Mouse (Mus musculus) myocyte (in vitro differentiated cells): ENCODE data around the gene Stk10. TPM values are rescaled to one million over a fixed set of nuclear protein-coding genes. Genes with fewer than 3 reads are reported as not detected.

Source experiments
- H3K27me3 ChIP-seq: one replicate; pipeline ENCODE4 v1.6.1; 2011; ENCODE audit not compliant: control insufficient read depth, insufficient read depth, insufficient read length
- H3K36me3 ChIP-seq: one replicate; pipeline ENCODE4 v1.6.1; 2011; ENCODE audit not compliant: control insufficient read depth, insufficient read depth
- H3K4me2 ChIP-seq: one replicate; pipeline ENCODE4 v1.6.1; 2011; ENCODE audit warnings: low read depth, control low read depth
- H3K4me3 ChIP-seq: one replicate; pipeline ENCODE4 v1.5.1; 2011; ENCODE audit warnings: mild to moderate bottlenecking, control low read depth, moderate library complexity
- H3K79me2 ChIP-seq: one replicate; pipeline ENCODE4 v1.6.1; 2011; ENCODE audit not compliant: control insufficient read depth, insufficient read depth
- H3ac ChIP-seq: one replicate; pipeline ENCODE4 v1.6.1; 2011; ENCODE audit not compliant: control insufficient read depth, insufficient read length
- CEBPB ChIP-seq: IDR thresholded peaks from 2 replicates; pipeline ENCODE4 v1.6.1; 2011; ENCODE audit warnings: mild to moderate bottlenecking, moderate library complexity; ENCODE audit not compliant: poor library complexity, insufficient read depth, severe bottlenecking
- E2F4 ChIP-seq: IDR thresholded peaks from one replicate; pipeline ENCODE4 v1.6.1; 2011; ENCODE audit warnings: mild to moderate bottlenecking, control low read depth, moderate library complexity; ENCODE audit not compliant: insufficient read depth
- MAX ChIP-seq: IDR thresholded peaks from one replicate; pipeline ENCODE4 v1.6.1; 2011; ENCODE audit warnings: low read depth, mild to moderate bottlenecking, control low read depth
- MYOD1 ChIP-seq, 3 experiments: IDR thresholded peaks; one replicate each; pipeline ENCODE4 v1.6.1; 2011; ENCODE audit warnings: control low read depth in 2 of 3, low read depth in 2 of 3, mild to moderate bottlenecking in 2 of 3, moderate library complexity in 1 of 3; ENCODE audit not compliant: insufficient read length in 2 of 3, control insufficient read depth in 1 of 3
- MYOG ChIP-seq, 3 experiments: IDR thresholded peaks; one replicate each; pipeline ENCODE4 v1.6.1; 2011; ENCODE audit warnings: control low read depth in 2 of 3, low read depth in 2 of 3, mild to moderate bottlenecking in 2 of 3; ENCODE audit not compliant: insufficient read length in 2 of 3, control insufficient read depth in 1 of 3, insufficient read depth in 1 of 3
- POLR2A ChIP-seq: IDR thresholded peaks from one replicate; pipeline ENCODE4 v1.6.1; 2011; ENCODE audit warnings: low read depth, mild to moderate bottlenecking, control low read depth, moderate library complexity; ENCODE audit not compliant: insufficient read length
- POLR2AphosphoS2 ChIP-seq: IDR thresholded peaks from one replicate; pipeline ENCODE4 v1.6.1; 2011; ENCODE audit warnings: low read depth, control low read depth; ENCODE audit not compliant: insufficient read length
- REST ChIP-seq: IDR thresholded peaks from one replicate; pipeline ENCODE4 v1.6.1; 2011; ENCODE audit warnings: mild to moderate bottlenecking, control low read depth, moderate library complexity; ENCODE audit not compliant: insufficient read depth, insufficient read length
- SRF ChIP-seq: IDR thresholded peaks from one replicate; pipeline ENCODE4 v1.6.1; 2011; ENCODE audit warnings: low read depth; ENCODE audit not compliant: control insufficient read depth, insufficient read length
- TCF12 ChIP-seq: IDR thresholded peaks from one replicate; pipeline ENCODE4 v1.6.1; 2011; ENCODE audit warnings: mild to moderate bottlenecking, control low read depth; ENCODE audit not compliant: poor library complexity, insufficient read depth, severe bottlenecking
- TCF3 ChIP-seq: IDR thresholded peaks from one replicate; pipeline ENCODE4 v1.6.1; 2011; ENCODE audit warnings: low read depth, control low read depth; ENCODE audit not compliant: insufficient read length
- USF1 ChIP-seq: IDR thresholded peaks from one replicate; pipeline ENCODE4 v1.6.1; 2011; ENCODE audit warnings: low read depth, mild to moderate bottlenecking, control low read depth, moderate library complexity
- polyA plus RNA-seq: library from polyadenylated mRNA; unstranded; fragments of >200 nt; fragmentation: generic; extraction: Trizol; gene quantifications from one replicate; pipeline ENCODE4 v1.2.1, GENCODE M21; 2012; ENCODE audit warnings: missing spikeins

The Stk10 gene
- polyA plus RNA-seq, 1 experiment: 7.1 TPM

DNA sequence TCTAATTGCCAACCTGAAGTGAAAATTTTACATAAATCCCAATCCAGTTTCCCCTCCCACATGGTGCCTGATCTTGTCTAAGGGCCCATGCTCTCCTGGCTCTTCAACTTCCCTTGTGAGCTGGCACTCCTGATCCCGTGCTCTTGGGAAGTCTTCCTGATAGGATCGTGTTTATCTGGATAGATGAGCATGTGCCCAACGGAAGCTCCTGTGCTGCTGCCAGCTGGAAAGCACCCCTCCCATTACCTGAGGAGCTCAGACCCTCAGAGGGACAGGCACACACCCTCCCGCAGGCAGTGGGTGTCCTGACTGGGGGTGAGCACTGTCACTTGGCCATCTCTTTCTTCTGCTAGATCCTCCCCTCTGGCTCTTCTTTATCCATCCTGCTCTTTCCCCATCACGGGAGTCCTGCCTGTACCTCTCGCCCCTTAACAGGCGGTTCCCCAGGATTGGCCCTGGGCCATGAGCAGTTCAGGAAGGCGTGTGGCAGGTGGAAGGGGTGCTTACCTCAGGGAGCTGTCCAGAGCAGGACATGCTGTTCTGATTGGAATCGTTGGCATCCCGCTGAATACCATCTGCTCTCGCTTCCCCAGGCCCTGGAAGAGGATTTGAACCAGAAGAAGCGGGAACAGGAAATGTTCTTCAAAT lies 88.8 kb downstream of the Stk10 start:
- no peak overlapping the region for H3K4me2 ChIP-seq
- H3ac ChIP-seq: no peak overlapping the region
- no peaks in the 10 kb centered on the region for H3K79me2 ChIP-seq
- H3K4me3 ChIP-seq: no peak overlapping the region
- no peaks in the 10 kb centered on the region for H3K27me3 ChIP-seq
- peaks cover 4% of the 10 kb centered on the region for H3K36me3 ChIP-seq
- TF ChIP-seq CEBPB: no peak

DNA sequence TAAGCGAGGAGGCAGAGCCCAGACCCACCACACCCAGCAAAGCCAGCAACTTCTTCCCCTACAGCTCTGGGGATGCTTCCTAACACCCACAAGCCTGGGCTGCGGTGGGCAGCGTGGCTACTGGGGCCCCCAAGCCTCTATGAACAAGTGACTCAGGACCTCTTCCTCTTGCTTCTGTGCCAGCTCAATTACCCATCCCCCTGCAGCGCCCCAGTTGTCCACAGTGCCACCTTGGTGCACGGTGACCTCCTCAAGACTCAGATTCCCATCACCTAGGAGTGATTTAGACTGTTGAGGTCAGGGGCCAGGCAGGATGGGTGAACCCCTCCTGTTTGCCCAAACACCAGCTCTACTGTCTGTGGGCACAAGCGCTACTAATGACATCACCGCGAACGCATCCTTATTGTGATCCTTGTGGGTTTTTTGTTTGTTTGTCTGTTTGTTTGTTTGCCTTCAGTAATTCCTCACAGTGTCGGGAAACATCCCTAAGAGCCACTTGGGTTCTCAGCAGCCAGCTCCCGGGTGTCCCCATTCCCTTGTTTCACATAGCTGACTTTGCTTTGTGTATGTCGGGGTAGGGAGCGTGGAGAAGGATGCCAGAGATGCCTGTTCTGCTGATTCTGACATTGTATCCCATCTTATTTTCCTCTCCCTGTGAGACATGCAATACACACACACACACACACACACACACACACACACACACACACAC lies 89.5 kb downstream of the Stk10 start:
- Histone ChIP-seq H3K79me2 (no peaks in the 10 kb centered on the region), H3ac (no peak overlapping the region), H3K27me3 (no peaks in the 10 kb centered on the region), H3K36me3 (peaks cover 4% of the 10 kb centered on the region), H3K4me3 (no peak overlapping the region), H3K4me2 (no peak overlapping the region)
- TF ChIP-seq MAX (no peak), USF1 (no peak), E2F4 (no peak), TCF3 (no peak), MYOD1 (IDR thresholded peaks at IDR 0.05; ENCODE audit: control insufficient read depth in 1 of 3, insufficient read length in 2 of 3, low read depth in 2 of 3) (no peak), POLR2AphosphoS2 (no peak), MYOG (IDR thresholded peaks at IDR 0.05; ENCODE audit: control insufficient read depth in 1 of 3, insufficient read depth in 1 of 3, insufficient read length in 2 of 3, low read depth in 2 of 3) (no peak), CEBPB (no peak), SRF (no peak), REST (no peak), TCF12 (no peak), POLR2A (no peak)

DNA sequence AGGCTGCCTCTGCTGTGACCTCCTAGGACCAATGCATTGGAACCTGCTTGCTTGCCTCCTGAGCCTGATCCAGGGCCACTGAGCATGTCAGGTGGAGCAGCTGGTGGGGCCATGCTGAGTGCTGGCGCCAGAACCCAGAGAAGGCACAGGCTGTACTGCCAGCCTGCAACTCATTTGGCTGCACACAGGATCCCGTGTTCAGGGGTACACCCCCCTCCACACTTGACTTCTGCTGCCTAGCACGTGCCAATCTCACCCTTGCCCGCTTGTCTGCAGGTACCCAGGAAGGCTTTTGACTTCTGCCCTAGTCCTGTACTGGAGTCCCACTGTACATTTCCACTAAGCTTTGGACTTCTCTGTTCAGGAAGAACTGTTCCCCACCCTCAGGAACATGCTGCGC lies 90.1 kb downstream of the Stk10 start:
- H3K36me3 ChIP-seq: peaks cover 3% of the 10 kb centered on the region
- no peak overlapping the region for H3ac ChIP-seq
- no peak overlapping the region for H3K4me2 ChIP-seq
- H3K79me2 ChIP-seq: no peaks in the 10 kb centered on the region
- no peak for TF ChIP-seq TCF12
- TF ChIP-seq USF1: no peak
- TF ChIP-seq POLR2A: no peak
- no peak for TF ChIP-seq CEBPB
- no peak for TF ChIP-seq TCF3
- no peak for TF ChIP-seq REST
- TF ChIP-seq MAX: no peak
- no peak for TF ChIP-seq POLR2AphosphoS2
- TF ChIP-seq MYOG (IDR thresholded peaks at IDR 0.05; ENCODE audit: control insufficient read depth in 1 of 3, insufficient read depth in 1 of 3, insufficient read length in 2 of 3, low read depth in 2 of 3): no peak
- TF ChIP-seq E2F4: no peak
- no peak for TF ChIP-seq SRF
- no peak for TF ChIP-seq MYOD1 (IDR thresholded peaks at IDR 0.05; ENCODE audit: control insufficient read depth in 1 of 3, insufficient read length in 2 of 3, low read depth in 2 of 3)
- H3K27me3 ChIP-seq: no peaks in the 10 kb centered on the region
- H3K4me3 ChIP-seq: no peak overlapping the region

DNA sequence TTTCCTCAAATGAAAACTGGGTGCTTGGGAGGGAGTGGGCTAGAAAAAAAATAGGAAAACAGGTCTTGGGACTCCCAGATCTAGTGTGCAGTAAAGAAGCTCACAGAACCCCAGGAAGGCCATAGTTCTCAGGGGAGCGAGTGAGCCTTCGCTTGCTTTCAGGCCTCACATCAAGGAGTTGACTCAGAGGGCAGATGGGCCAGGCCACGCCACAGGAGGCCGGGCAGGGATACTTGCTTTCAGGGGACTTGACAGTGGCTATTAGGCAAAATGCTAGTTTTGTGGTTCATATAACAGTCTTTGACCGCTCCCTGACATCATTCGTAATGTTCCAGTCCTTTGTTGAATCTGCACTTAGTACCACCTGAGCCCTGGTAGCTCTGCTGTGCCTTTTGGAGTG lies 90.8 kb downstream of the Stk10 start:
- no peaks in the 10 kb centered on the region for H3K27me3 ChIP-seq
- H3ac ChIP-seq: no peak overlapping the region
- H3K79me2 ChIP-seq: no peaks in the 10 kb centered on the region
- H3K4me2 ChIP-seq: no peak overlapping the region
- no peak overlapping the region for H3K4me3 ChIP-seq
- no peaks in the 10 kb centered on the region for H3K36me3 ChIP-seq
- no peak for TF ChIP-seq POLR2A
- TF ChIP-seq REST: no peak
- TF ChIP-seq POLR2AphosphoS2: no peak
- TF ChIP-seq CEBPB: no peak
- no peak for TF ChIP-seq E2F4
- TF ChIP-seq MYOG (IDR thresholded peaks at IDR 0.05; ENCODE audit: control insufficient read depth in 1 of 3, insufficient read depth in 1 of 3, insufficient read length in 2 of 3, low read depth in 2 of 3): no peak
- TF ChIP-seq TCF12: no peak
- no peak for TF ChIP-seq MYOD1 (IDR thresholded peaks at IDR 0.05; ENCODE audit: control insufficient read depth in 1 of 3, insufficient read length in 2 of 3, low read depth in 2 of 3)
- no peak for TF ChIP-seq MAX
- no peak for TF ChIP-seq SRF
- TF ChIP-seq USF1: no peak
- no peak for TF ChIP-seq TCF3

DNA sequence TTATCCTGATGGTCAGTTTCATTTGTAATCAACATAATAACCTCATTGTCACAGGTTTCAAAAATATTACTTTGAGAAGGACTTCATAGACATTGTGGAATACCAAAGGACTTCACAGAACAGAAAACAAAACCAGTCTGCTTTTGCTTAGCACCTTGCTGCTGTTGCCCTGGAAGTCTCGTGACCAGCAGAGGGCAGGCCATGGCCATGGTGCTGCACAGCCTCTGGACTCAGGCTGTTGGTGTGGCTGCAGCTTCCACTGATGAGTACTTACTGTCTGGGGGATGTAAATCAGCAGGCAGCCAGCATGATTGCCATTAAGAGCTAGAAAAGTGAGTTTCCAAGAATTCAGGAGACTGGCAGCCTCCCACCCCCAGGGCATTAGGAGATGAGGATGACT lies 92.6 kb downstream of the Stk10 start:
- H3K79me2 ChIP-seq: no peaks in the 10 kb centered on the region
- TF ChIP-seq MAX: no peak
- TF ChIP-seq REST: no peak
- no peak for TF ChIP-seq TCF3
- TF ChIP-seq USF1: no peak
- no peak for TF ChIP-seq TCF12
- TF ChIP-seq CEBPB: no peak
- no peak for TF ChIP-seq MYOG (IDR thresholded peaks at IDR 0.05; ENCODE audit: control insufficient read depth in 1 of 3, insufficient read depth in 1 of 3, insufficient read length in 2 of 3, low read depth in 2 of 3)
- no peak overlapping the region for H3ac ChIP-seq
- H3K27me3 ChIP-seq: no peaks in the 10 kb centered on the region
- H3K4me3 ChIP-seq: no peak overlapping the region
- H3K4me2 ChIP-seq: no peak overlapping the region
- H3K36me3 ChIP-seq: no peaks in the 10 kb centered on the region
